Mouse (Mus musculus): ENCODE data around the gene Ap1ar.

Ap1ar gene

GRCm38 (mm10) chr3:127841926-127842325 is 4.6 kb upstream of the Ap1ar start:
- CTCF ChIA-PET, result no interaction called here

- CTCF ChIA-PET, result interaction anchor here (0.5 to 2.0 kb wide), 5 partner anchors 10 to 287 kb away, joined by 3 to 8 read pairs (median 3); no protein-coding TSS in a partner anchor
Measured at GRCm38 (mm10) chr3:127837972-127838644, 785 bp upstream of the Ap1ar start.

- CTCF ChIA-PET, result interaction anchor here (0.5 to 2.0 kb wide), 2 partner anchors 10 to 59 kb away, joined by 8 to 10 read pairs; no protein-coding TSS in a partner anchor
Measured at GRCm38 (mm10) chr3:127836798-127837153, 547 bp downstream of the Ap1ar start.

GRCm38 (mm10) chr3:127835594-127835993 is 1.7 kb downstream of the Ap1ar start:
- CTCF ChIA-PET, result interaction anchor here (0.6 kb wide), 1 partner anchor 127 kb away, joined by 5 read pairs; no protein-coding TSS in a partner anchor

GRCm38 (mm10) chr3:127834040-127834439 is 3.3 kb downstream of the Ap1ar start:
- CTCF ChIA-PET, result no interaction called here

GRCm38 (mm10) chr3:127831079-127831478 is 6.2 kb downstream of the Ap1ar start:
- CTCF ChIA-PET, result no interaction called here

GRCm38 (mm10) chr3:127830183-127830582 is 7.1 kb downstream of the Ap1ar start:
- CTCF ChIA-PET, result no interaction called here

- CTCF ChIA-PET, result interaction anchor here (2.5 kb wide), 1 partner anchor 10 kb away, joined by 8 read pairs; the partner anchor contains the start of gene Ap1ar
Measured at GRCm38 (mm10) chr3:127827123-127827522, 10.2 kb downstream of the Ap1ar start.

GRCm38 (mm10) chr3:127826503-127826902 is 10.8 kb downstream of the Ap1ar start:
- CTCF ChIA-PET, result interaction anchor here (0.6 to 2.5 kb wide), 2 partner anchors 11 to 185 kb away, joined by 3 to 8 read pairs; partner anchors contain the start of gene Ap1ar

GRCm38 (mm10) chr3:127823886-127824863 is 13.1 kb downstream of the Ap1ar start:
- CTCF ChIA-PET, result interaction anchor here (0.5 to 0.6 kb wide), 2 partner anchors 14 to 36 kb away, joined by 3 read pairs; no protein-coding TSS in a partner anchor

GRCm38 (mm10) chr3:127821209-127821608 is 16.1 kb downstream of the Ap1ar start:
- CTCF ChIA-PET, result no interaction called here

- CTCF ChIA-PET, result no interaction called here
Measured at GRCm38 (mm10) chr3:127820400-127820799, 16.9 kb downstream of the Ap1ar start.

- CTCF ChIA-PET, result interaction anchor here (0.6 to 0.7 kb wide), 2 partner anchors 52 to 1027 kb away, joined by 3 to 13 read pairs; no protein-coding TSS in a partner anchor
Measured at GRCm38 (mm10) chr3:127818694-127819663, 18.3 kb downstream of the Ap1ar start.

- CTCF ChIA-PET, result no interaction called here
Measured at GRCm38 (mm10) chr3:127817120-127817683, 20.1 kb downstream of the Ap1ar start.

GRCm38 (mm10) chr3:127809103-127809502 is 28.2 kb downstream of the Ap1ar start:
- CTCF ChIA-PET, result no interaction called here

- CTCF ChIA-PET, result no interaction called here
Measured at GRCm38 (mm10) chr3:127807846-127808245, 29.5 kb downstream of the Ap1ar start.

- CTCF ChIA-PET, result no interaction called here
Measured at GRCm38 (mm10) chr3:127805991-127806390, 31.3 kb downstream of the Ap1ar start.

- CTCF ChIA-PET, result no interaction called here
Measured at GRCm38 (mm10) chr3:127805071-127805470, 32.3 kb downstream of the Ap1ar start.

GRCm38 (mm10) chr3:127804439-127804838 is 32.9 kb downstream of the Ap1ar start:
- CTCF ChIA-PET, result no interaction called here

GRCm38 (mm10) chr3:127802814-127803213 is 34.5 kb downstream of the Ap1ar start:
- CTCF ChIA-PET, result no interaction called here

GRCm38 (mm10) chr3:127801162-127801561 is 36.2 kb downstream of the Ap1ar start:
- CTCF ChIA-PET, result no interaction called here
